Mouse (Mus musculus): ENCODE measurements around the gene 4930518I15Rik. TPM values are rescaled to one million over a fixed set of nuclear protein-coding genes. Genes with fewer than 3 reads are reported as not detected.
"Not testable (repeated sequence)": the region's sequence is repeated elsewhere in the genome, so short reads cannot be mapped to it uniquely, and the experiment has no call there.

The 4930518I15Rik gene
- polyA plus RNA-seq, 1 experiment: 2.7 TPM

- H3K4me1 ChIP-seq (ENCODE audit: control insufficient read depth, insufficient read depth, low read length): no peaks in the 10 kb centered on the region; the same call in 1 of the 2 replicates
- TF ChIP-seq POLR2A (IDR thresholded peaks at IDR 0.05; ENCODE audit: borderline replicate concordance, control insufficient read depth, low read depth, low read length) (no peak), CTCF (IDR thresholded peaks at IDR 0.05; ENCODE audit: control insufficient read depth, insufficient read depth, low read length) (no peak)
- H3K4me3 ChIP-seq (replicated peaks; ENCODE audit: control insufficient read depth, low read depth, low read length): no peak overlapping the region
- 78% methylated on average over 6 of the region's 6 CpGs for WGBS
- no peak overlapping the region for H3K27ac ChIP-seq (ENCODE audit: control insufficient read depth, insufficient read depth, low read depth, low read length, poor library complexity)
Measured at GRCm38 (mm10) chr2:156838839-156839238, 18.9 kb downstream of the 4930518I15Rik start.

GRCm38 (mm10) chr2:156834336-156834735, 23.4 kb downstream of the 4930518I15Rik start:
- H3K27ac ChIP-seq (ENCODE audit: control insufficient read depth, insufficient read depth, low read depth, low read length, poor library complexity): no peak overlapping the region
- WGBS: 95% methylated on average over 11 of the region's 11 CpGs
- no peak overlapping the region for H3K4me3 ChIP-seq (replicated peaks; ENCODE audit: control insufficient read depth, low read depth, low read length)
- H3K4me1 ChIP-seq (ENCODE audit: control insufficient read depth, insufficient read depth, low read length): no peaks in the 10 kb centered on the region
- no peak for TF ChIP-seq POLR2A (IDR thresholded peaks at IDR 0.05; ENCODE audit: borderline replicate concordance, control insufficient read depth, low read depth, low read length)

GRCm38 (mm10) chr2:156825128-156825527, 32.6 kb downstream of the 4930518I15Rik start:
- H3K4me3 ChIP-seq (replicated peaks; ENCODE audit: control insufficient read depth, low read depth, low read length); H3K27ac ChIP-seq (ENCODE audit: control insufficient read depth, insufficient read depth, low read depth, low read length, poor library complexity); H3K4me1 ChIP-seq (ENCODE audit: control insufficient read depth, insufficient read depth, low read length): not testable (repeated sequence)
- WGBS: 82% methylated on average over 6 of the region's 6 CpGs

- Histone ChIP-seq H3K4me3 (replicated peaks; ENCODE audit: control insufficient read depth, low read depth, low read length) (no peak overlapping the region), H3K4me1 (ENCODE audit: control insufficient read depth, insufficient read depth, low read length) (no peaks in the 10 kb centered on the region), H3K27ac (ENCODE audit: control insufficient read depth, insufficient read depth, low read depth, low read length, poor library complexity) (no peak overlapping the region)
- TF ChIP-seq CTCF (IDR thresholded peaks at IDR 0.05; ENCODE audit: control insufficient read depth, insufficient read depth, low read length): no peak
- TF ChIP-seq POLR2A (IDR thresholded peaks at IDR 0.05; ENCODE audit: borderline replicate concordance, control insufficient read depth, low read depth, low read length): no peak
- 74% methylated on average over 1 of the region's 1 CpGs for WGBS
Measured at GRCm38 (mm10) chr2:156816116-156816515, 41.6 kb downstream of the 4930518I15Rik start.

GRCm38 (mm10) chr2:156815412-156815811, 42.3 kb downstream of the 4930518I15Rik start:
- H3K27ac ChIP-seq (ENCODE audit: control insufficient read depth, insufficient read depth, low read depth, low read length, poor library complexity): no peak overlapping the region
- 92% methylated on average over 3 of the region's 3 CpGs for WGBS
- H3K4me3 ChIP-seq (replicated peaks; ENCODE audit: control insufficient read depth, low read depth, low read length): no peak overlapping the region
- TF ChIP-seq POLR2A (IDR thresholded peaks at IDR 0.05; ENCODE audit: borderline replicate concordance, control insufficient read depth, low read depth, low read length) (no peak), CTCF (IDR thresholded peaks at IDR 0.05; ENCODE audit: control insufficient read depth, insufficient read depth, low read length) (no peak)
- no peaks in the 10 kb centered on the region for H3K4me1 ChIP-seq (ENCODE audit: control insufficient read depth, insufficient read depth, low read length)

- Histone ChIP-seq H3K4me3 (replicated peaks; ENCODE audit: control insufficient read depth, low read depth, low read length) (no peak overlapping the region), H3K4me1 (ENCODE audit: control insufficient read depth, insufficient read depth, low read length) (no peaks in the 10 kb centered on the region), H3K27ac (ENCODE audit: control insufficient read depth, insufficient read depth, low read depth, low read length, poor library complexity) (no peak overlapping the region)
- WGBS: 52% methylated on average over 5 of the region's 5 CpGs
- no peak for TF ChIP-seq CTCF (IDR thresholded peaks at IDR 0.05; ENCODE audit: control insufficient read depth, insufficient read depth, low read length)
- TF ChIP-seq POLR2A (IDR thresholded peaks at IDR 0.05; ENCODE audit: borderline replicate concordance, control insufficient read depth, low read depth, low read length): no peak
Measured at GRCm38 (mm10) chr2:156814893-156815292, 42.9 kb downstream of the 4930518I15Rik start.

GRCm38 (mm10) chr2:156814344-156814801, 43.4 kb downstream of the 4930518I15Rik start:
- H3K4me1 ChIP-seq (ENCODE audit: control insufficient read depth, insufficient read depth, low read length): no peaks in the 10 kb centered on the region
- H3K27ac ChIP-seq (ENCODE audit: control insufficient read depth, insufficient read depth, low read depth, low read length, poor library complexity): no peak overlapping the region
- WGBS: 11% methylated on average over 8 of the region's 8 CpGs
- H3K4me3 ChIP-seq (replicated peaks; ENCODE audit: control insufficient read depth, low read depth, low read length): no peak overlapping the region
- TF ChIP-seq CTCF (IDR thresholded peaks at IDR 0.05; ENCODE audit: control insufficient read depth, insufficient read depth, low read length) (no peak), POLR2A (IDR thresholded peaks at IDR 0.05; ENCODE audit: borderline replicate concordance, control insufficient read depth, low read depth, low read length) (no peak)

GRCm38 (mm10) chr2:156811556-156811955, 46.2 kb downstream of the 4930518I15Rik start:
- Histone ChIP-seq H3K4me1 (ENCODE audit: control insufficient read depth, insufficient read depth, low read length) (no peaks in the 10 kb centered on the region), H3K4me3 (replicated peaks; ENCODE audit: control insufficient read depth, low read depth, low read length) (no peak overlapping the region), H3K27ac (ENCODE audit: control insufficient read depth, insufficient read depth, low read depth, low read length, poor library complexity) (no peak overlapping the region)
- TF ChIP-seq POLR2A (IDR thresholded peaks at IDR 0.05; ENCODE audit: borderline replicate concordance, control insufficient read depth, low read depth, low read length): no peak
- TF ChIP-seq CTCF (IDR thresholded peaks at IDR 0.05; ENCODE audit: control insufficient read depth, insufficient read depth, low read length): no peak
- 79% methylated on average over 5 of the region's 5 CpGs for WGBS

GRCm38 (mm10) chr2:156810716-156811115, 47.0 kb downstream of the 4930518I15Rik start:
- 91% methylated on average over 10 of the region's 10 CpGs for WGBS
- no peaks in the 10 kb centered on the region for H3K4me1 ChIP-seq (ENCODE audit: control insufficient read depth, insufficient read depth, low read length)
- no peak overlapping the region for H3K27ac ChIP-seq (ENCODE audit: control insufficient read depth, insufficient read depth, low read depth, low read length, poor library complexity)
- no peak for TF ChIP-seq CTCF (IDR thresholded peaks at IDR 0.05; ENCODE audit: control insufficient read depth, insufficient read depth, low read length)
- no peak for TF ChIP-seq POLR2A (IDR thresholded peaks at IDR 0.05; ENCODE audit: borderline replicate concordance, control insufficient read depth, low read depth, low read length)
- no peak overlapping the region for H3K4me3 ChIP-seq (replicated peaks; ENCODE audit: control insufficient read depth, low read depth, low read length)
